Comparison of ENCODE assay signal across 19 mouse cellular contexts in genomic region chr16:21411779-21412178, GRCm38 (mm10). TPM values are rescaled to one million over a fixed set of nuclear protein-coding genes. Genes with fewer than 3 reads are reported as not detected.
DNase-seq lines count a peak whose midpoint lies in the region; ATAC-seq and TF ChIP-seq lines count a peak whose summit lies in the region.
"Had no signal": no experiment of that assay in that cellular context is flagged by ENCODE, and none has a peak within 500 bp of the region (broad histone marks: within the 10 kb centered on the region; RNA-seq: fewer than 3 reads in every experiment).

No protein-coding gene starts in this region.

- no peaks in the 10 kb centered on the region for H3K4me1 ChIP-seq in liver, adult 2 months (ENCODE audit: control insufficient read depth, insufficient read depth, low read length)
- no peaks in the 10 kb centered on the region for H3K4me1 ChIP-seq in liver, postnatal 0 days (ENCODE audit: insufficient read depth)
- H3K4me1 ChIP-seq in brown adipose tissue, adult 24 weeks (ENCODE audit: control insufficient read depth, insufficient read depth, insufficient read length, low read length): no peaks in the 10 kb centered on the region
- H3K4me1 ChIP-seq: embryonic facial prominence, embryonic 12.5 days; forebrain, embryonic 12.5 days; hindbrain, embryonic 15.5 days had no signal

- no peak for TF ChIP-seq CTCF in liver, adult 2 months (IDR thresholded peaks at IDR 0.05; ENCODE audit: low read depth, low read length)
- no peak for TF ChIP-seq CTCF in liver, postnatal 0 days (IDR thresholded peaks at IDR 0.05; ENCODE audit: low read depth)

- no peak for TF ChIP-seq EP300 in liver, postnatal 0 days (IDR thresholded peaks at IDR 0.05; ENCODE audit: low read depth)

- no peaks in the 10 kb centered on the region for H3K79me2 ChIP-seq in liver, adult 2 months (ENCODE audit: control insufficient read depth, insufficient read depth, low read length)
- H3K79me2 ChIP-seq in macrophage (ENCODE audit: inconsistent target): no peaks in the 10 kb centered on the region

- peak; percentile 20 for DNase-seq in liver, adult 2 months (ENCODE audit: extremely low read depth, low read depth, low spot score)
- DNase-seq in liver, postnatal 0 days: no peak
- DNase-seq in thymus, postnatal 25 days: no peak
- DNase-seq in cerebellum, adult 18-20 months: no peak
- DNase-seq: adrenal gland, adult 2 months; adrenal gland, postnatal 36 days; cerebellum, adult 2 months; cerebellum, postnatal 10 days; embryo, embryonic 11 days; gastrocnemius, postnatal 36 days; heart, adult 2 months had no signal

- no peaks in the 10 kb centered on the region for H3K27me3 ChIP-seq in liver, adult 2 months (ENCODE audit: control insufficient read depth, insufficient read depth, low read length)
- no peaks in the 10 kb centered on the region for H3K27me3 ChIP-seq in liver, postnatal 0 days (ENCODE audit: insufficient read depth, low read length)
- H3K27me3 ChIP-seq: embryonic facial prominence, embryonic 12.5 days; forebrain, embryonic 12.5 days; hindbrain, embryonic 15.5 days had no signal

- H3K4me2 ChIP-seq in liver, postnatal 0 days (ENCODE audit: low read depth, low read length): no peak overlapping the region
- H3K4me2 ChIP-seq: embryonic facial prominence, embryonic 12.5 days; forebrain, embryonic 12.5 days; heart, embryonic 11.5 days; heart, embryonic 15.5 days; hindbrain, embryonic 15.5 days had no signal

- ATAC-seq in liver, postnatal 0 days: no peak
- peak; percentile 53 for ATAC-seq in monocyte, adult 5-6 weeks (replicated peaks; ENCODE audit: insufficient number of reproducible peaks, low FRiP score, low TSS enrichment, poor library complexity, severe bottlenecking)

- no peak for TF ChIP-seq POLR2A in liver, adult 2 months (IDR thresholded peaks at IDR 0.05; ENCODE audit: extremely low read depth, insufficient read depth, low read length)

- H3K9ac ChIP-seq in liver, adult 2 months (ENCODE audit: low read depth, low read length): no peak overlapping the region
- H3K9ac ChIP-seq in liver, postnatal 0 days (replicated peaks): no peak overlapping the region
- H3K9ac ChIP-seq: embryonic facial prominence, embryonic 12.5 days; forebrain, embryonic 12.5 days; heart, embryonic 15.5 days; hindbrain, embryonic 15.5 days had no signal

- no peaks in the 10 kb centered on the region for H3K9me3 ChIP-seq in liver, postnatal 0 days (ENCODE audit: low read length)
- H3K9me3 ChIP-seq: embryonic facial prominence, embryonic 12.5 days; forebrain, embryonic 12.5 days; heart, embryonic 15.5 days; hindbrain, embryonic 15.5 days had no signal

- H3K4me3 ChIP-seq in liver, adult 2 months (ENCODE audit: insufficient read depth, low read depth, low read length): no peak overlapping the region
- no peak overlapping the region for H3K4me3 ChIP-seq in liver, postnatal 0 days (ENCODE audit: low read depth, low read length)
- no peak overlapping the region for H3K4me3 ChIP-seq in brown adipose tissue, adult 24 weeks (ENCODE audit: insufficient read depth, low read depth, low read length)
- no peak overlapping the region for H3K4me3 ChIP-seq in macrophage (ENCODE audit: inconsistent target)
- H3K4me3 ChIP-seq: embryonic facial prominence, embryonic 12.5 days; forebrain, embryonic 12.5 days; heart, adult 2 months; heart, embryonic 15.5 days; hindbrain, embryonic 15.5 days had no signal

- no peaks in the 10 kb centered on the region for H3K36me3 ChIP-seq in liver, adult 2 months (ENCODE audit: control insufficient read depth, insufficient read depth, low read length)
- H3K36me3 ChIP-seq in liver, postnatal 0 days (replicated peaks; ENCODE audit: insufficient read depth, low read length): no peaks in the 10 kb centered on the region
- H3K36me3 ChIP-seq in macrophage (ENCODE audit: inconsistent target): no peaks in the 10 kb centered on the region
- H3K36me3 ChIP-seq: embryonic facial prominence, embryonic 12.5 days; forebrain, embryonic 12.5 days; heart, embryonic 15.5 days; hindbrain, embryonic 15.5 days had no signal

- H3K27ac ChIP-seq in liver, adult 2 months (replicated peaks; ENCODE audit: insufficient read depth, low read depth, low read length): no peak overlapping the region
- H3K27ac ChIP-seq in liver, postnatal 0 days (ENCODE audit: low read depth): no peak overlapping the region
- peak overlapping the region; percentile 65 for H3K27ac ChIP-seq in brown adipose tissue, adult 24 weeks (replicated peaks; ENCODE audit: low read depth, low read length)
- H3K27ac ChIP-seq in macrophage: peak overlapping the region; percentile 57
- H3K27ac ChIP-seq: embryonic facial prominence, embryonic 12.5 days; forebrain, embryonic 12.5 days; heart, adult 2 months; heart, embryonic 15.5 days; hindbrain, embryonic 15.5 days had no signal

RNA-seq across cellular contexts. Expression of gene Vps8, which starts 11.1 kb away (rescaled TPM):
- 6.4 and 6.8 TPM in 2 replicates for total RNA-seq in liver, adult 2 months (2014; rRNA removed)
- polyA plus RNA-seq in liver, adult 2 months (2012; rRNA removed): 5.2 and 5.4 TPM in 2 replicates
- 2.1 and 3.1 TPM in 2 replicates for polyA plus RNA-seq in liver, postnatal 0 days (2015; fragmentation: Nextera tagmentation; extraction: Ambion mirVana)
- 17.3 and 17.8 TPM in 2 replicates for polyA plus RNA-seq in brown adipose tissue, adult 24 weeks (2012; ENCODE audit: insufficient read depth, insufficient read length, missing spikeins)
- 100 to 1,000 TPM in 10 of 26 experiments, 10 to 100 TPM in 16; 46.5 to 169 (median 85.2) TPM for total RNA-seq in macrophage (2018; cell fraction: chromatin; rRNA removed)
- total RNA-seq in macrophage (2018; cell fraction: cytosol; rRNA removed): 10 to 100 TPM; 15.5 to 30.9 (median 22.8) TPM
- 10 to 100 TPM; 22.4 to 88.4 (median 37.6) TPM for total RNA-seq in macrophage (2018; cell fraction: nucleus; rRNA removed)
- polyA plus RNA-seq in macrophage (2018): 23.1 to 50.5 TPM (median 30.0 TPM) in 3 replicates
- total RNA-seq in monocyte, adult 5-6 weeks (2017): 26.4 to 33.9 TPM (median 33.5 TPM) in 3 replicates

Comparison
In these comparisons a context has a peak if more than half of its experiments do, and no peak if none do; other contexts are left out.
1. H3K27ac ChIP-seq: peak in brown adipose tissue, adult 24 weeks (single experiment) and macrophage (single experiment); none in liver, adult 2 months (single experiment) and liver, postnatal 0 days (single experiment).